Mouse (Mus musculus) heart, adult 9 months (tissue): ENCODE results near the gene Btbd18.
"Not testable (repeated sequence)": the region's sequence is repeated elsewhere in the genome, so short reads cannot be mapped to it uniquely, and the experiment has no call there.

ENCODE experiments used
- DNase-seq, 2 experiments: peaks; one replicate each; pipeline ENCODE4 v3.0.0; 2022; ENCODE audit warnings: low spot score in 2 of 2

The Btbd18 gene

GRCm38 (mm10) chr2:84647051-84647568 is 11.8 kb upstream of the Btbd18 start:
- no peak for DNase-seq

- DNase-seq = no peak
Observed at GRCm38 (mm10) chr2:84648369-84648768, 10.5 kb upstream of the Btbd18 start.

- DNase-seq = peak; percentile 27 to 38
Observed at GRCm38 (mm10) chr2:84649674-84650073, 9.2 kb upstream of the Btbd18 start.

- peak; percentile 92 to 93 for DNase-seq
Observed at GRCm38 (mm10) chr2:84650464-84651195, 8.2 kb upstream of the Btbd18 start, which contains the start of gene Ctnnd1. TSS of gene Ctnnd1 (minus strand) at chr2:84650765.

- no peak for DNase-seq
Observed at GRCm38 (mm10) chr2:84653354-84653753, 5.5 kb upstream of the Btbd18 start.

- DNase-seq = no peak
Observed at GRCm38 (mm10) chr2:84655864-84656263, 3.0 kb upstream of the Btbd18 start.

- DNase-seq = peak; percentile 40 to 58
Observed at GRCm38 (mm10) chr2:84660253-84660652, 1.4 kb downstream of the Btbd18 start.

- peak in 1 of 2 experiments; percentile 28 for DNase-seq
Observed at GRCm38 (mm10) chr2:84662866-84663265, 4.0 kb downstream of the Btbd18 start.

GRCm38 (mm10) chr2:84666081-84666480 is 7.2 kb downstream of the Btbd18 start:
- no peak for DNase-seq

- no peak for DNase-seq
Observed at GRCm38 (mm10) chr2:84669828-84670568, 11.1 kb downstream of the Btbd18 start.

- DNase-seq = peak; percentile 81 to 83
Observed at GRCm38 (mm10) chr2:84670569-84670933, 11.7 kb downstream of the Btbd18 start, which contains the start of gene Selenoh. TSS of gene Selenoh (minus strand) at chr2:84670770.

- DNase-seq = not testable (repeated sequence)
Observed at GRCm38 (mm10) chr2:84671535-84671934, 12.7 kb downstream of the Btbd18 start.

GRCm38 (mm10) chr2:84677270-84677967 is 18.5 kb downstream of the Btbd18 start:
- DNase-seq = no peak

GRCm38 (mm10) chr2:84677968-84678880 is 19.3 kb downstream of the Btbd18 start, which contains the start of the genes Gm28635 and Med19:
TSS of gene Gm28635 (minus strand) at chr2:84678041.
TSS of gene Med19 (plus strand) at chr2:84678402.
- DNase-seq = peak; percentile 99 to 100

- no peak for DNase-seq
Observed at GRCm38 (mm10) chr2:84679016-84679415, 20.1 kb downstream of the Btbd18 start, which contains the start of gene Tmx2. TSS of gene Tmx2 (minus strand) at chr2:84679140.

GRCm38 (mm10) chr2:84682605-84683183 is 23.8 kb downstream of the Btbd18 start:
- no peak for DNase-seq

GRCm38 (mm10) chr2:84688080-84688844 is 29.4 kb downstream of the Btbd18 start:
- DNase-seq = no peak

GRCm38 (mm10) chr2:84690050-84690449 is 31.2 kb downstream of the Btbd18 start:
- no peak for DNase-seq

- DNase-seq = no peak
Observed at GRCm38 (mm10) chr2:84695007-84695695, 36.3 kb downstream of the Btbd18 start.
